Mouse (Mus musculus) urinary bladder, postnatal 36 days (tissue): ENCODE results near the gene Gm13697.
"Not testable (repeated sequence)": the region's sequence is repeated elsewhere in the genome, so short reads cannot be mapped to it uniquely, and the experiment has no call there.

Experiments
- DNase-seq, 2 experiments: peaks; one replicate each; pipeline ENCODE4 v3.0.0; 2022; ENCODE audit warnings: low spot score in 2 of 2, mixed read lengths in 1 of 2

Gene Gm13697

GRCm38 (mm10) chr2:83984443-83984842 lies at the start of gene Gm13697:
Gm13697 (plus strand) TSS chr2:83984743.
- not testable (repeated sequence) for DNase-seq

GRCm38 (mm10) chr2:83940931-83941361 lies 43.6 kb upstream of the Gm13697 start, which contains the start of gene Zswim2:
Zswim2 (minus strand) TSS chr2:83941228.
- DNase-seq, result no peak

DNA sequence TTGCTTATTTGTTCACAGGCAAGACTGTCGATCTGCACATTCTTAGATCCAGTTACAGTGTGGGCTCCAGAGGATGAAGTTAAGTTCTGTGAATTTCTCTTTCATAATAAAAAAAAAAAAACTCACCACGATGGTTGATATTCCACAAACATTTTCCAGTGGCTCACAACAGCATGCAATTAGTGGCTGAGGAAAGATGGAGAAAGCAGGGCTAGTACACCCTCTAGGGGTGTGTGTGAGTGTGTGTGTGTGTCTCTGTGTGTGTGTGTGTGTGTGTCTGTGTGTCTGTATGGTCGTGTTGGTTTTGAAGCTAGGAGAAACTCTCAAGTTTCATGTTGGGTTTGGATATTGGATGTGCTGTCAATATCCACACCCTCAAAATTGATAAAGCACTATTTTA lies 43.2 kb upstream of the Gm13697 start:
- no peak for DNase-seq

- no peak for DNase-seq
Observed at GRCm38 (mm10) chr2:83941792-83942191, 42.8 kb upstream of the Gm13697 start.

- DNase-seq, result not testable (repeated sequence)
Observed at GRCm38 (mm10) chr2:83955393-83955792, 29.1 kb upstream of the Gm13697 start, which contains the start of gene Gm13698. Gm13698 (plus strand) TSS chr2:83955693.

DNA sequence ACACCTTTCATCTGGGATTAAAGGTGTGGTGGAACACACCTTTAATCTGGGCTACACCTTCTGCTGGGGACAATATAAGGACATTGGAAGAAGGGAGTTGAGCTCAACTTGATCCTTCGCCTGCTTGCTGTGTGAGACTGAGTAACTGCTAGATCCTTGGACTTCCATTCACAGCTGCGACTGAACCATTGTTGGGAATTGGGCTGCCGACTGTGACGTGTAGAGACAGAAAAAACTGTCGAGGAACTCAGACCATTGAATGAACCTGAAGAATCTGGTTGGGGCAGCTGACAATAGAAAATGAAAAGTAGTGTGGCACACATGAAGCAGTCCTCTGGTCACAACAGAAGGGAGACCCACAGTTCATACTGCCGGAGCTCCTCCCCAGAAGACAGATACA lies 23.3 kb upstream of the Gm13697 start, which contains the start of gene Gm13693:
Gene Gm13693 (plus strand): TSS at position 301 of the 400 bp plus-strand sequence.
- not testable (repeated sequence) for DNase-seq

- DNase-seq, result not testable (repeated sequence)
Observed at GRCm38 (mm10) chr2:83967013-83967412, 17.5 kb upstream of the Gm13697 start, which contains the start of gene Gm13695. Gm13695 (plus strand) TSS chr2:83967313.

GRCm38 (mm10) chr2:83972823-83973222 lies 11.7 kb upstream of the Gm13697 start, which contains the start of gene Gm13696:
Gm13696 (plus strand) TSS chr2:83973123.
- not testable (repeated sequence) for DNase-seq

DNA sequence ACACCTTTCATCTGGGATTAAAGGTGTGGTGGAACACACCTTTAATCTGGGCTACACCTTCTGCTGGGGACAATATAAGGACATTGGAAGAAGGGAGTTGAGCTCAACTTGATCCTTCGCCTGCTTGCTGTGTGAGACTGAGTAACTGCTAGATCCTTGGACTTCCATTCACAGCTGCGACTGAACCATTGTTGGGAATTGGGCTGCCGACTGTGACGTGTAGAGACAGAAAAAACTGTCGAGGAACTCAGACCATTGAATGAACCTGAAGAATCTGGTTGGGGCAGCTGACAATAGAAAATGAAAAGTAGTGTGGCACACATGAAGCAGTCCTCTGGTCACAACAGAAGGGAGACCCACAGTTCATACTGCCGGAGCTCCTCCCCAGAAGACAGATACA lies 5.9 kb upstream of the Gm13697 start, which contains the start of gene Gm13694:
Gene Gm13694 (plus strand): TSS at position 301 of the 400 bp plus-strand sequence.
- DNase-seq, result not testable (repeated sequence)

DNA sequence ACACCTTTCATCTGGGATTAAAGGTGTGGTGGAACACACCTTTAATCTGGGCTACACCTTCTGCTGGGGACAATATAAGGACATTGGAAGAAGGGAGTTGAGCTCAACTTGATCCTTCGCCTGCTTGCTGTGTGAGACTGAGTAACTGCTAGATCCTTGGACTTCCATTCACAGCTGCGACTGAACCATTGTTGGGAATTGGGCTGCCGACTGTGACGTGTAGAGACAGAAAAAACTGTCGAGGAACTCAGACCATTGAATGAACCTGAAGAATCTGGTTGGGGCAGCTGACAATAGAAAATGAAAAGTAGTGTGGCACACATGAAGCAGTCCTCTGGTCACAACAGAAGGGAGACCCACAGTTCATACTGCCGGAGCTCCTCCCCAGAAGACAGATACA lies 5.7 kb downstream of the Gm13697 start, which contains the start of gene Gm13691:
Gene Gm13691 (plus strand): TSS at position 301 of the 400 bp plus-strand sequence.
- DNase-seq, result not testable (repeated sequence)

DNA sequence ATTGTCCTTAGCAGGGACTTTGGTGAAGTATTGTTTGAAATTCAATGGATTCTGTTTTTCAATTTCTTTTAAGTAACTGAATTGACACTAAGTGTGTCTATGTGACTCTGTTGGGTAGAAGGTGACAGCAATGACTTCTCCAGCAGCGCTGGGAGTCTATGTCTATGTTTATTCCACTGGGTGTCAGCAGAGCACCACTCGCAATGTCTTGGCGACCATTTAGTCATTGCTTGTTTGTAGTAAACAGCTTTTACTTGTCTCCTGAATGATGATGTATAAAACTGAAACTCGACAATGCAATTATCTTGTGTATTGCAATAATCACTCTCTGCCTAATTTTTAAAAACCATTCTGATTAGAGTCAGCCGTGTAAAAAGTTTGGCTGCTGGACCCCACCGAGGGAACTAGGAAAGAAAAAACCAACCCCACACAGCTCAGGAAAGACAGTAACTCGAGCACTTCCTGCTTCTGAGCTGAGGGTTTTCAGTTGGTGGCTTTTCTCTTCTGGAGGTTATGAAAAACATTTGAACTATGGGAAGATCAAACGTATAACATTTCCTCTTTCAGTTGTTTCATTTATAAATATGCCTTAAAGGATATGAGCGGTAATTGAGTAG lies 9.2 kb downstream of the Gm13697 start:
- not testable (repeated sequence) for DNase-seq

GRCm38 (mm10) chr2:83994526-83994925 lies 10.0 kb downstream of the Gm13697 start:
- not testable (repeated sequence) for DNase-seq

- DNase-seq, result no peak
Observed at GRCm38 (mm10) chr2:84008913-84009312, 24.4 kb downstream of the Gm13697 start.

DNA sequence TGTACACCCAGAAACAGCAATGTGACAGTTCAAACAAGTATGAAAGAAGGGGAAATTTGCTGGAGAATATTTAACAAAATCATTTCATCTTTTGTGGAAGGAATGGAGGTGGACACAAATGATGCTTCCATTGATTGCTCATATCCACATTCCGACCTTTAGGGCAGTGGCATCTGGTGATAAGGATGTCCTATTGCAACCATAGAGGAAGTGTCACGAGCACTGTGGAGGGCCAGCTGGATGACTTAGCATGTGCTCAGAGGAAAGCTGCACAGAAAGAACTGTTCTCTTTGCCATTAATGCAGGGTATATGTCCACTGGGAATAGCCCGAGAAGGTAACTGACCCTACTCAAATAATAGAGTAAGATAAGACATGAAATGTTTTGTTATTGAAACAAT lies 25.3 kb downstream of the Gm13697 start:
- no peak for DNase-seq

GRCm38 (mm10) chr2:84014572-84014971 lies 30.0 kb downstream of the Gm13697 start:
- DNase-seq, result no peak

GRCm38 (mm10) chr2:84016291-84016690 lies 31.7 kb downstream of the Gm13697 start:
- DNase-seq, result not testable (repeated sequence)

DNA sequence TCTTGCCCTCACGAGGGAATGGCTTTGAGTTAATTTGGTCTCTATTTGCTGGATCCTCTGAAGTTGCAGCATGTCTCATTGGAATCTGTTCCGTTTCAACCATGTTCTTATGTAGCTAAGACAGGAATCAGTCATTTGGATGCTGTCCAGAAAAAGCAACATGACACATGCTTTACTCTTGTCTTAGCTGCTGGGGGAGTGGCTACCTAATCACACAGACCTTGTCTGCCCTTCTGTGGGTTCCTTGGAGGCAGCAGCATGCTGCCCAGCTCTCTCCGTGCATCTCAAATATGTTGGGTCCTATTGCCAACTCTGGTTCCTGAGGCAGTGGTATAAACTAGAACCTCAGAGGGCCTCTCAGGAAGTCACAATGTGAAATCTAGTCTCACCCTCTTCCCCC lies 33.8 kb downstream of the Gm13697 start:
- DNase-seq, result no peak

GRCm38 (mm10) chr2:84019519-84020305 lies 35.2 kb downstream of the Gm13697 start:
- DNase-seq, result no peak

GRCm38 (mm10) chr2:84021930-84022329 lies 37.4 kb downstream of the Gm13697 start:
- DNase-seq, result no peak

DNA sequence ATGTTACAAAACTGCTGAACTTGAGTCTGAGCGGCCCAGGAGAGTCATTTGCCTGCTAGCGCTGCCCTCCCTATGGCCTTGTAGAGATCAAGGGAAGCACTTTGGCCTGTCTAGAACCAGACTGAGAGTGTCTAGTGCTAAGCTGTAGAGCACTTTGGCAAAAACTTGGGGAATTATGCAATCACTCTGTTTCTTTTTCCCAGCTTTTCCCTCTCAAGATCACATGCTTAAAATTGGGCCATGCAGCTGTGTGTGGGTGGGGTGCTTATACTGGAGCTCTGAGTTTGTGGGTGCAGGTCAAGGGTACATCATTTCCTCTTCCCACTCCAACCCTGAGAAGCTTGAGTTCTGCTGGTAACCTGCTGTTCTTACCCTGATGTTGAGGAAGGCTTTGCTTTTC lies 38.4 kb downstream of the Gm13697 start:
- DNase-seq, result peak; percentile 13 to 36

DNA sequence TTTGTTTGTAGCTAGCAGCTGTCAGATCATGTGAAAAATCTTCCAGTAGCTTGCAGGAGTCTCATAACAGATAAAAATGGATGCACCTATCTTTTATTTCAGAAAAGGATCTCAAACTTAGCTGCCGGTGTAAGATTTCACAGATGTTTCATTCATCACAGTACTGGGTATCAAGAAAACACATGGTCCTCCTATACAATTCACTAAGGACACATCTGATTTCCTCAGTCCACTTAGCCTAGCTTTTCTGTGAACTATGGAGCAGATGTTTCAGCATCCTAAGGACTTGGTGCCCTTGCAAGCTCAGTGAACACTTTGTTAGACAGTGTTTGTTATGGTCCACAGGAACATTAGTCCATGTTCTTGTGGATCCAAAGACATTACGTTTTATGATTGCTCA lies 38.8 kb downstream of the Gm13697 start:
- DNase-seq, result no peak

- DNase-seq, result peak in 1 of 2 experiments; percentile 66
Observed at GRCm38 (mm10) chr2:84025217-84025616, 40.7 kb downstream of the Gm13697 start.
